Mouse (Mus musculus) testis, adult 2 months (tissue): ENCODE measurements around the gene Ubxn6.

Experiments used
- CTCF ChIP-seq: fragments of 200-500 bp; IDR thresholded peaks from 2 replicates; pipeline ENCODE4 v1.5.1; 2012; ENCODE audit warnings: low read depth, mild to moderate bottlenecking, inconsistent platforms, low read length, moderate library complexity; ENCODE audit not compliant: control insufficient read depth, insufficient read depth, insufficient replicate concordance
- POLR2A ChIP-seq: fragments of 200-500 bp; IDR thresholded peaks from 2 replicates; pipeline ENCODE4 v1.6.1; 2012; ENCODE audit warnings: low read depth, mild to moderate bottlenecking, inconsistent platforms, low read length, moderate library complexity; ENCODE audit not compliant: control insufficient read depth

DNA sequence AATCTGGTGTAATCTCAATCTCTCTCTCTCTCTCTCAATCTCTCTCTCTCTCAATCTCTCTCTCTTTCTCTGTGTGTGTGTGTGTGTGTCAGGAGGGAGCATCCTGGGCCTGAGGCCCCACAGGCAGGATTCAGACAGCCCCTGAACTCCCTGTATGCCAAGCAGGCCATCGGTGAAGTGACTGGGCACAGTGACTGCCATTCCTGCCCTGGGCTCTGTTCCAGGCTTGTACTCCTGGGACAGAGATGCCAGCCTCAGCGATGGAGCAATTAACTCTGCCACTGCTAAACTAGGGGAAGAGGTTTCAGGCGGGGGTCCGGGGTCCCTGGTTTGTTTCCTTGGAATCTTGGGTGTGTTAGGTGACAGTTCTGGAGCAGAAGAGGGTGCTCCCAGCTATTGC, 35.7 kb upstream of the Ubxn6 start:
- TF ChIP-seq POLR2A (no peak), CTCF (no peak)
